Mouse (Mus musculus) common myeloid progenitor, adult 5-6 weeks (primary cell): ENCODE measurements around the gene Slc39a11. TPM values are rescaled to one million over a fixed set of nuclear protein-coding genes. Genes with fewer than 3 reads are reported as not detected.
A peak's percentile ranks its signal among the peaks of the same experiment; 100 is the strongest.

Experiments used
- ATAC-seq: replicated peaks from 2 replicates; pipeline ENCODE4 v1.8.0; 2016; ENCODE audit warnings: low read depth, mild to moderate bottlenecking, moderate TSS enrichment, inconsistent platforms; ENCODE audit not compliant: poor library complexity, severe bottlenecking
- total RNA-seq: library from RNA; stranded (forward); fragments of 200-1000, 187-1606 nt; gene quantifications from 2 replicates; pipeline ENCODE4 v1.2.3, GENCODE M21; 2017

Slc39a11 gene
- total RNA-seq, 1 experiment from 2014 or later = 25.3 TPM

DNA sequence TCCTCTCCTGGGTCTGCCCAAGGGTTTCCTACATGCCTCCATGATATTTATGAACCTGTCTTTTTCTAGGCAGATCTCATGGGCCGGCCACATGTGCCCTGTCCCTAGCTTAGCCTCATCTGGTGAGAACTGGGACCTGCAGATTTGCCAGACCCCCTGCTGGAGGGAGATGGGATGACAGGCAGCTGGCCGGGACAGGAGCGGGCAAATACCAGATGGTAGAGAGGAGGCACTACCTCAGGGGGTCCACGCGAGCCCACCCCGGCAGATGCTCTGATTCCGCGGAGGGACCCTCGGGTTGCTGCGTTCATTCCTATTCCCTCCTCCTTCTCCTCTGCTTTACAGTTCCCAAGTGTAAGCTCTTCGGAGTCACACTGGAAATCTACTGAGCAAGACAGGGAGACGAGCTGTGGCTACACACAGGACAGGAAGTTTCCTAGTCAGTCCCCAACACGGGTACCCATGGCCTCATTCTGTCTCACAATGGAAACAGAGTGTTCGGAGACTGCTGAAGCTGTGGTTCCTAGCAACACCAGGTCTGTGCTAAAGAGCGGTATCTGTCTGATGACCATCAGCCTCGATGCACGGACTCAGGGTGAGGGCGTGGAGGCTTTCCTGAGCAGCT lies 323.4 kb downstream of the Slc39a11 start:
- ATAC-seq = peak; percentile 90

DNA sequence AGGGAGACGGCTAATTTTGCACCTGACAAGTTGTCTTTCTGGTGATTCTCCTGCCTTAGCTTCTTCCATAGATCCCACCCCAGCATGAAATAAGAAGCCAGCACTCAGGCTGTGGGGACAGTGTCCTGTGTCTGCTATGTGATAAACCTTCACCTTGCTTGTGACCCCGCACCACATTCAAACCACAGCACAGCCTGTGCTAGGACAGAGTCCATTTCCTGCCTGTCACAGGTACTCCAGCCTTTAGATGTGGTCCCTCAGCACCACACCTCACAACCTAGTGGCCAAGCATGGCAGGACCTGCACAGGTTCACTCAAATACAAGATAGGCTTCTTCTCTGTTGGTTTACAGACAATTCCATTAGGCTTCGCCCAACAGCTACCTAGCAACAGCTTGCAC lies 328.3 kb downstream of the Slc39a11 start:
- ATAC-seq = no peak

DNA sequence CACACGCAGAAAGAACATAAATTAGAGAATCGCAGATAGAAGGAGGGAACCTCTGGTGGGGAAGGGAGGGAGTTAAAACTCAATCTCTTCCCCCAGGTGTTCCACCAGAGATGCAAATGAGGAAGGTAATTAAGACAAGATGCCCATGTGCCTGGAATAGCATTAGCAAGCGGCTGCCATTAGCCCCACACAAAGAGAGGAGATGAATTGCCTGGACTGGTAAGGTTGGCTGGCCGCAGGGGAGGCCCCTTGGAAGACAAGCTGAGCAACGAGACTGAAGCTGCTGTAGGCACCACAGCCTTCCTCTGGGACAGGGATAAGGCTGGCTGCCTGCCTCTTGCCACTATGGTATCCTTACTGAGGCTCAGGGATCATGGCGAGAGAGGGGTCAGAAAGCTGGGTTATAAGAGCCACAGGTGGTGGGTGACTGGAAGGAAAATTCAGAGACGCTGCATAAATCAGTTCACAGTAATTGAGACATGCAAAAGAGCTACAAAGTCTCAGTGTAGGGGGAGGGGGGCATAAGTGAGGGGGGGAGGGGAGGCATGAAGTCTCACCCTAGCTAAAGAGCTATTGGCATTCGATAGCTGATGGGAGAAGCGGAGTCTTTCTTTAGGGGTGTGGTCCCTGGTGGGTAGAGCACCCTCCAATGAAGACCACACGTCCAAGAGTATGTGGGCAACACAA lies 340.5 kb downstream of the Slc39a11 start:
- no peak for ATAC-seq

DNA sequence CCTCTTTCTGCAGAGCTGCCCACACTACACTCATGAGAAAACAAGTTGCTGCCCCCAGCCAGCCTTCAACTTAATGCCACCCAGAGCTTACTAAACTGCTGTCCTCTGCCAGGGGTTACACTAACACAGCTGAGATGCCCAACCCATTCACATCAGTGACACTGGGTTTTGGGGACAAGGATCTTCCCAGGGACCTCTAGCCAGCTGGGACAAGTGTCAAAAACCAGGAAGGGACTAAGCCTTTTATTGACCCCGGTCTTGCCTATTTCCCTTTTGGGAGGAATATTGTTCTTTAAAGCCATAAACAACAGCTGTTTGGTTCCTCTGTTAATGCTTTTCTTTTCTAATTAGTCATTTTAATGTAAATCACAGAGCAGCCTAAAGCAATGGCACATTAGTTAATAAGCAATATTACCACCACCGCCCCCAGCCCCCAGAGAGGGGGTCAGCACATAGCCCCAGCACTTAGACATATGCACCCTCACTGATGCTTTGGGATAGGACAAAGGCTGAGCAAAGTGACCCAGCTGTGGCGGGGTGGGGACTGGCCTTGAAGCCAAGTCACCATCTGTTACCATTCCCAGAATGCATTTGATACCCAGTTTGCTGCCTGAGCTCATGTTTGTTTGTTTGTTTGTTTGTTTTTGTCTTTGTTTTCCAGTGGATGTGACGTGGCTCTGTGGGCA lies 341.5 kb downstream of the Slc39a11 start:
- ATAC-seq = no peak

DNA sequence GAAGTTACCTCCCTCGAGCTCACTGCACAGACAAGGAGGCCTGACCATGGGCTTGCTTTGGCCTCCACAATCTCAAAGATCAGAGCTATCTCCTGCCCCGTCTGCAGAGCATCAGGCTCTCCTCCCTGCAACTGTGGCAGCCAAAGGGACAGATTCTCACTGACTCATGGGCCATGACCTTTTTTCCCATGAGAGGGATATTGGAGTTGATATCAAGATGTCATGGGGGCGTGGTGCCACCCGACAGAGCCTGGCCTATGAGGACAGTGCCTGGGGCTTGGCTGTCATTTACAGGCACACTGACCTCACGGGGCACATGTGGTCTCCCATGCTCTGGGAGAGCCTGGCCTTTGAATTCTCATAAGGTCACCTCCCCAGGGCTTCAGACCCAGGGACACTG lies 346.7 kb downstream of the Slc39a11 start:
- no peak for ATAC-seq

DNA sequence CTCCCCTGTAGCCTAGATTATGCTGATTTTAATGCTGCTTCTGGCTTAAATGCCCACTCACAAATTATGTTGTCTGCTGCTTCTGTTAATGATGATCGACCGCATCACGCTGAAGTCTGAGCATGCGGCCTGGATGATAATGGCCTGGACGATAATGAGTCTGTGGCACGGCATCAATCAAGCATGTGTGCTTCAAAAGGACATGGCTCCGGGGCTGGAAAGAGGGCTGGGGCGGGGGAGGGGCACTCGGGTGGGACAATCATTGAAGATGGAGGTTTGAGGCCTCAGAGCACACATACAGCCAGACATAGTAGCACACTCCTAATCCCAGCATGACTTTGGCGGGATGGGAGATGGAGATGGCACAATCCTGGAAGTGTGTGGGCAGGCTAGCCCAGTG lies 350.4 kb downstream of the Slc39a11 start:
- no peak for ATAC-seq

DNA sequence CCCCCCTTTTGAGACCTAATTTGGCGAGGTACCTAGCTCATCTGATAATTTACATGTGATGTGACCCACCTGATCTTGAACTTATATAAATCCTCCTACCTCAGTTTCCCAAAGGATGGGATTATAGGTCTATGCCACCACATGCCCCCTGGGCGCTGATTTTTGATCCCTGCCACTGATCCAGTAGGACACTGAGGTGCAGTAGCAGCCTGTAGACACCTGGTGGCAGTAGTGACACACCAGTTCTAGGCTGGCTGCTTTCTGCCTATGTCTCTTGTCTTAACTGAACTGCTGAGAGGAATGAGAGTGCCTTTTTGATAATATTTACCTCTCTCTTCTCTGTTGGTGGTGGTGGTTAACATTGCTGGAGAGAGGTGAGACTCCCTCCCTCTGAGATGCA lies 352.1 kb downstream of the Slc39a11 start:
- peak; percentile 86 for ATAC-seq

DNA sequence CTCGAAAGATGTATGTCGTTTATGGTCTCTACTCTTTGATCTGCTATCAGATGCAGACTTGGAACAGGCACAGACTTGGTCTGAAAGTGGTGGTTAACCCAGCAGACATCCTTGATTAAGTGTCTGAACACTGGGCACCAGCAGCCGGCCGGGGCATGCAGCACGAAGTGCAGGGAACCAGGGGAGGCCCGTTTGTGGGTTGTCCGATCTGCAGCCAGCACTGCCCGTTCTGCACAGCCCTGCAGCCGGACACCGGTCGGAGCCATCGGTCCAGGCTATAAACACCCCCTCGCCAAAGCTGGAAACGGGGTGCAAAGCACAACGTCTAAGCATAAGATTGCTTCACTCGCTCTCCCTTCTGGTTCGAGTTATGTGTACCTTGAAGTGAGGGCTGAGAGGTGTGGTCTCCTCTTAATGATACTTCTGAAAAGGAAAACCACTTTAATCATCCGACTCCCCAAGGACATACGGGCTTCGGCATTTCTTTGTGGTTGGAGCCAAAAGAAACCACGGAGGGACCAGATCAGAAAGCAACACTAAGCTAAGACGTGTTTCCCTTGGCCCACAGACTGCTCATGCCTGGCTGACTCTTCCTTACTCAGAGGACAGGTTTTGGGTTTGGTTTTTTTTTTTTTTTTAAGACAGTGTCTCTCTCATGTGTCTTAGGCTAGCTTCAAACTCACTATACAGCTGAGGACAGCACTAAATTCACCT lies 352.8 kb downstream of the Slc39a11 start:
- no peak for ATAC-seq

DNA sequence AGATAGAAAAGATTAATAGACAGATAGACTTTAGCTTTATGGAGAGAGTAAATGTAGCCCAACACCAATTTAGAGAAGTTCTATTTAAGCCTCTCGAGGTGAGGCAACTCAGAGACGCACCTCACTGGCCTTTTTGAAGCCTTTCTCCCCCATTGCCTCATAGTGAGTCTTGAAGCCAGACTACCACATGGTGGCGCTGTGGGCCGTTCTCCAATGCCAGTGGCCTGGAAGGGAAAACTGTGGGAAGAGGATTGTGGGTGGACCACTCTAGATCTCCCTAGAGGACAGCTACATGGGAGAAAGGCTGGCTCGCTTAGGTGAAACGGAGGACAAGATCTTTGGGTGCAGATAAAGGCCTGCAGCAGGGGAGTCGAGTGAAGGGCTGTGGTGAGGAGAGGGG lies 353.7 kb downstream of the Slc39a11 start:
- ATAC-seq = no peak

DNA sequence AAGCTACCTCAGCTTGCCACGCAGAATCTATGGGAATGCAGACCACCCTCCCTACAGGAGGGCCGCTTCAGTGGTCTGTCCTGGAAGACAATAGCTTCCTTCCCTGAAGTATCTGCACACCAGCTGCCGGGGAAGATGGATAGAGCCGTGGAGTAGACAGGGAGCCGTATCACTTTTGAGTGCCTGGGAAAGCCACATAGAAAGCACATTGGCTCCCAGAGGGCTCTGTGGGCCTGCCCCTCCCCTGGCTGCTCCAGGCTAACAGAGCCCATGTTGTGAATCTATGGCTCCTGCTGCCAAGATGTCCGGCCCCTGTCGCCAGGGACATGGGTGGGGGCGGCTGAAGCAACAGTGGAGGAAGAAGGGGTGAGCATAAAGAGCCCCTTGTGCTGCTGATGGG lies 355.4 kb downstream of the Slc39a11 start:
- ATAC-seq = no peak

DNA sequence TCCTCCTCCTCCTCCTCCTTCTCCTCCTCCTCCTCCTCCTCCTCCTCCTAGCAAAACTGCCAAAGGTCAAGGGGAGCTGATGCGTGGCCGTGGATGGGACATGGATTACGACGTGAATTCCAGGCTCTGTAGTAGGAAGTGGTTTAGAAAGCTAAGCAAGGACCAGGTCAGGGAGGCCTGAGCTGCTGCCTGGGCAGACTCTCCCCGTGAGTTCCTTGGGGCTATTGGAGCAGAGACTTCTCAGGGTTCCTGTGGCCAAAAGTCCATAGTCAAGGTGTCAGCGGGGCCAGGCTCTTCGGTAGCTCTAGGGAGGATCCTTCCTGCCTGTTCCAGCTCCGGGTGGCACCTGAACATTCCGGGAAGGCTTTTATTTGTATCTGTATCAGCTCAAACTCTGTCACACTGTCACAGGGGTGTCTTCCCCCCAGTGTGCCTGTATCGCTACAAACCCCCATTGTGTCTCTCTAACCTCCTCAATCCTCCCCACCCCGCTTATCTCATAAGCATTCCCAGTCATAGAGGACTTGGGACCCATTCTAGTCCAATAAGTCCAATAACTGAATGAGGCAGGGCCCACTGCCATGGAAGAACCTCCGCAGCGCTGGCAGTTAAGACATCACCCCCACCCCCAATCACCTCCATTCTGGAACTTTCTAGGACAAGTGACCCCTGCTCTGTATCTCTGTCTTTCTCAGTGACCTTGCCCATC lies 356.8 kb downstream of the Slc39a11 start:
- no peak for ATAC-seq

DNA sequence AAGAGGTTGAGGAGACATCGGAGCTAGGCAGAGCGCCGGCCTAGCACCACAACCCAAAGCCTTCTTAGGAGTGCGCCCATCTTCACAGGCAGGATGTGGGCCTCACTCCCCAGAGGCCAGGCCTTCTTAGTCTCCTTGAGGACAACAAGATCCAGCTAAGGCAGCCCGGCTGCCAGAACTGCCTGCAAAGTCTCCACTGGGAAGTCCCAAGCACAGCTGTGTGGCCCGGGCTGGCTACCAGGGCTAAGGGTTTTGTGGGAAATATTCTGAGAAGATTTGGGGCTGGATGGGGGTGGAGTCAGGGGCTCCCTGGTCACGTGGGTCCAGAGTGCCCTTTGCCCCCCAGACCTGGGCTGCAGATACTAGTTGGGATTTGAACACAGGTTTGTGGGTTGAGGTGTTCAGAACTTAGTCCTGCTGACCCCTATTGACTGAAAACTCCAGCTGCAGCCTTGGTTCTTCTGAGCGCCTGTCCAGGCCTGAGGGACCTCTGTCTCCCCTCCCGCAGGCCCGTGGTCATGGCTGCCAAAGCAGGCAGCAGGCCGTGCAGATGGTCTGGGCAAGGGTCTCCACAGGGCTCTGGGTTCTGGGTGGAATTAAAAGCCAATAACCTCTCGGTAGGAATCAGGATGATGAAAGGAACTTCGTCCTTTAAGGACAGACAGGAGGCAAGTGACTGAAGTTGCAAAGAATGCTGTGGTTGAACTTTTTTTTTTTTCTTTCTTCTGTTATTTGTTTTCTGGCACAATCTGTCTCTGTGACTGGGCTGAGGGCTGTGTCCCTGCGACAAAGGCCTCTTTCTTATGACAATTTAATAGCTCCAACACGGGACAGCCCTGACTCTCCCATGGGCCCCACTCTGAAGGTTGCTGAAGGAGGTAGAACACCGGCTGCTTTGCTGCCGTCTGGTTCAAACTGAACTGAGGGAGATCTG lies 357.8 kb downstream of the Slc39a11 start:
- no peak for ATAC-seq

DNA sequence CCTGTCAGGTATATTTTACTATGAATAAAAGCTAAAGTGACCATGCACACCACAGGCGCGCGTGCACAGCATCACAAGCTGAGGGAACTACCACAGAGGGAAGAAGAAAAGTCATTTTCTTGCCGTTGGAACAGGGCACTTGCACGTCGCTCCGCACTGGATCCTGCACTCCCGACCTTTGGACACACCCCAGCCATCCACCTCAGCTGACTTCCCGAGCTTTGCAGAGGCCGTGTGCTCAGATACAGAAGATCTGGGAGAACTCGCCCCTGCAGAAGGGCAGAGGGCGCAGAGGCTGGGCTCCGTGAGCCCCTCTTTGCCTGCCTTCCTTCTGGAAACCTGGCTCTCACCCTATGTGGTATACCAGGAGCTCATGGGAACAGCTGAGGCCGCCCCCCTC lies 359.0 kb downstream of the Slc39a11 start:
- ATAC-seq = no peak

DNA sequence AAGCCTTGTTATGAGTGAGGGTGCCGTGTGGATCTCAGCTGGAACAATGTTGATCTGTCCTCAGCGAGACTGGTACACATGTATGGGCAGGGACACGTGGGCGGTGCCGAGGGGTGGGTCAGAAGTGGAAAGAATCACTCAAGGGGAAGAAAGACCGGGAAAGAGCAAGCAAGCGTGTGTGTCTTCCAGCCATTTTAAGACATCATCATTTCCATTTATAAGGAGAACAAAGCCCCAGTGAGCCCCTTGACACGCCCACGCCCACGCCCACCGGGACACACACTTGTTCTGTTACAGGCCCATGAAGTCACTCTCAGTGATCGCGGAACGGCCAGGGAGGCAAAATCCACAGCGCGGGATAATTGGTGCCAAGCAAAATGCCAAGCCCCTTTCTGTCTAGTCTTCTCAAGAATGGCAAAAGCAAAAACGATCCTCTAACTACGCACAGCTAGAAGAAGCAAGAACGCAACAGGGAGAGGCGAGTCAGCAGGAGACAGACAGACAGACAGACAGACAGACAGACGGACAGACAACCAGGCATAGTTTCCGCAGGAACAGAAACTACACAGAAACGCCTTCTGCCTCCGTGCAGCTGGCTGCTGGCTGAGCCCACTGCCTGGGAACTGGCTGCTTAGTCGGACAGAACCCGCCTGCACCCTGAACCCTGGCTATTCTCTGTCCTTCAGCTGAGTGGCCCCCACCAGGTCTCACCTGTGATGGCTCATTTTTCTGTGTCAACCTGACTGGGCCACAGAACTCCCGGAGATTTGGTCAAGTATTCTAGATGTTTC lies 364.7 kb downstream of the Slc39a11 start:
- ATAC-seq = no peak

DNA sequence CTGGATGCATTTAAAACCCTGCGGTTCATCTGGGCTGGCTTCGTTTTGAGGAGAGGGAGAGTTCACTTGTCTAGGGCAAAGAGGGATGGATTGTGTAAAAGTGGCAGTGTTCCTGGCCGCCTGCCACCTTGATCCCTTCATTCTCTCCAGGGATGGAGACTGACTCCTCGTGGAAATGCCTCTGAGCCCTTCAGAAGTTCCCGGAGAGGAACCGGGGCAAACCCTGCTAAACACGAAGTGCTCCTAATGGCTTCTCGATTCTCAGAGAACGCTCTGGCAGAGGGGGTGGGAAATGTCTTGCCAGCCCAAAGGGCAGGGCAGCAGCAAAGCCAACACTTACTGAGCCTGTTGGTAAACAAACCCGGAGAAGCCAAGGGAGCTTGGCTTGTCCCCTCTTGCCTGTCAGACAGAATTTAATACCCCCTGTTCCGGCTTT lies 366.5 kb downstream of the Slc39a11 start:
- ATAC-seq = no peak

DNA sequence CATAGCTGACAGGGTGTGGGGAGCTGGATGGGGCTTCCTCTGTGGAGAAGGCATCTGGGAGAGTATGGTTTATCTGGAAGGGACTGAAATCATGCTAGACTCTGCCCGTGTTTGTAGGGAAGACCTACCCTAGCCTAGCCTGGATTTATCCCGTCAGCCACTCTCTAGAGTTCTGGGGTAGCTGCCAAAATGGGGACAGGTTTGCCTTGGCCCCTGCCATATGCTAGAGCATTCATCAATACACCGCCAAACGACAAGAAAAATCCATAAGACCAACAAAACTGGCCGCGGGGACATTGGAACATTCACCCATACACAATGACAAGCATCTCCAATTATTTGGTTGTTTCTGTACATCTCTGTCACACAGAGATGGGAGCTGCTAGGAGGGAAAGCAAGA lies 371.6 kb downstream of the Slc39a11 start:
- ATAC-seq = no peak

DNA sequence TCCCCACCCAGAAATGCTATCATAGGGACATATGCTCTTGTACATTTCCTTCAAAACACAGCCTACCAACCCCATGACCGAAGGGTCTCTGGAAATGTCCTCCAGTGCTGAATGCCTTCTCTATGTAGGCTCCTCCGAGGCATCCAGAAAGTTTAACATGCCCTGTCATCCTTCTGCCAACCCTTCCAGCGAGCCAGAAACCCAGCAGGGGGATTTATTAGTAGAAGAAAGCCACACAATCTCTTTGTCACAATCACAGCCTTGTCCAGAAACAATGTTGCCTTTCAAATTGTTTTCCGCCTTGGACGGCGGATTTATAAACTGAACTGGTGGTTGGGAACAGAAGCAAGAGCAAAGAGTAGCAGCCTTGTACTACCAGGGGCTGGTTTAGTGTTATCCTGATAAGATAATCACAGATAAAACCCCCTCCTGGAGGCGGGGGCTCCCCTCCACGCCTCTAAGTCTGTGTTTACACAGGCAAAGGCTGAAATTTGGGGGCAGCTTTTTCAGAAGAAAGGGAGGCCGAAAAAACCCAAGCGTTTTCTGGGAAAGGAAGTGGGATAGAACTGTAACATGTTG lies 372.8 kb downstream of the Slc39a11 start:
- ATAC-seq = no peak

DNA sequence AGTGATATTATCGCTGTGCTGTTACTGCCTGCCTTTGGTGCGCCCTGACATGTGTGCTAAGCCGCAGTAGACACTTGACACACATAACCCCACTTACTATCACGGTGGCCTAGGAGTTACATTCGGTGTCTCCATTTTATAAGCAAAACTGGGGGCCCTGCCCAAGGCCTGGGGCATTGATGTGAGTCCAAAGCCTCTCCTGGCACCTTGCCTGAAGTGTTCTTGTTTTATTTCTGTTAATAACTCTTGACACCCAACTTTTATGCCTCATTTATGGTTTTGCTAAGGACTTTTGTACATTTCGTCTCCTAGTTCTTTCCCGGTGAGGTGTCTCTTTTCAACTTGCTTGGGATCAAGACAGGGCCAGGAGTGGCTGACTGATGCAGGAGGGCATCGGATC lies 373.4 kb downstream of the Slc39a11 start:
- no peak for ATAC-seq
